Mouse (Mus musculus): ENCODE data around the gene Slc28a1.
"Not testable (repeated sequence)": the region's sequence is repeated elsewhere in the genome, so short reads cannot be mapped to it uniquely, and the experiment has no call there.

The Slc28a1 gene

GRCm38 (mm10) chr7:81124773-81125172 is 10.2 kb downstream of the Slc28a1 start:
- DNase-seq (ENCODE audit: extremely low spot score, low read depth, low spot score): no peak

- no peak for DNase-seq (ENCODE audit: extremely low spot score, low read depth, low spot score)
These were observed 10.9 kb downstream of the Slc28a1 start for GRCm38 (mm10) chr7:81125215-81126175.

GRCm38 (mm10) chr7:81131864-81132263 is 17.3 kb downstream of the Slc28a1 start:
- DNase-seq (ENCODE audit: extremely low spot score, low read depth, low spot score): peak; percentile 58

- DNase-seq (ENCODE audit: extremely low spot score, low read depth, low spot score): no peak
These were observed 18.3 kb downstream of the Slc28a1 start for GRCm38 (mm10) chr7:81132851-81133279.

- DNase-seq (ENCODE audit: extremely low spot score, low read depth, low spot score): no peak
These were observed 18.8 kb downstream of the Slc28a1 start for GRCm38 (mm10) chr7:81133416-81133815.

- no peak for DNase-seq (ENCODE audit: extremely low spot score, low read depth, low spot score)
These were observed 19.3 kb downstream of the Slc28a1 start for GRCm38 (mm10) chr7:81133941-81134340.

GRCm38 (mm10) chr7:81134614-81135067 is 20.0 kb downstream of the Slc28a1 start:
- DNase-seq (ENCODE audit: extremely low spot score, low read depth, low spot score): peak; percentile 61

GRCm38 (mm10) chr7:81137292-81137691 is 22.7 kb downstream of the Slc28a1 start:
- DNase-seq (ENCODE audit: extremely low spot score, low read depth, low spot score): no peak

GRCm38 (mm10) chr7:81139100-81139499 is 24.5 kb downstream of the Slc28a1 start:
- no peak for DNase-seq (ENCODE audit: extremely low spot score, low read depth, low spot score)

GRCm38 (mm10) chr7:81139671-81140404 is 25.2 kb downstream of the Slc28a1 start:
- DNase-seq (ENCODE audit: extremely low spot score, low read depth, low spot score): no peak

GRCm38 (mm10) chr7:81141541-81141940 is 26.9 kb downstream of the Slc28a1 start:
- no peak for DNase-seq (ENCODE audit: extremely low spot score, low read depth, low spot score)

- DNase-seq (ENCODE audit: extremely low spot score, low read depth, low spot score): not testable (repeated sequence)
These were observed 28.5 kb downstream of the Slc28a1 start for GRCm38 (mm10) chr7:81143056-81143455.

- DNase-seq (ENCODE audit: extremely low spot score, low read depth, low spot score): no peak
These were observed 35.2 kb downstream of the Slc28a1 start for GRCm38 (mm10) chr7:81149759-81150158.

- no peak for DNase-seq (ENCODE audit: extremely low spot score, low read depth, low spot score)
These were observed 36.6 kb downstream of the Slc28a1 start for GRCm38 (mm10) chr7:81151216-81151615.

GRCm38 (mm10) chr7:81152306-81152705 is 37.7 kb downstream of the Slc28a1 start:
- DNase-seq (ENCODE audit: extremely low spot score, low read depth, low spot score): no peak

GRCm38 (mm10) chr7:81152826-81153225 is 38.2 kb downstream of the Slc28a1 start:
- DNase-seq (ENCODE audit: extremely low spot score, low read depth, low spot score): no peak

- no peak for DNase-seq (ENCODE audit: extremely low spot score, low read depth, low spot score)
These were observed 38.7 kb downstream of the Slc28a1 start for GRCm38 (mm10) chr7:81153327-81153726.

- DNase-seq (ENCODE audit: extremely low spot score, low read depth, low spot score): not testable (repeated sequence)
These were observed 39.6 kb downstream of the Slc28a1 start for GRCm38 (mm10) chr7:81154244-81154643.

- DNase-seq (ENCODE audit: extremely low spot score, low read depth, low spot score): no peak
These were observed 40.4 kb downstream of the Slc28a1 start for GRCm38 (mm10) chr7:81154960-81155359.

GRCm38 (mm10) chr7:81158933-81159332 is 44.3 kb downstream of the Slc28a1 start:
- DNase-seq (ENCODE audit: extremely low spot score, low read depth, low spot score): no peak

- DNase-seq (ENCODE audit: extremely low spot score, low read depth, low spot score): no peak
These were observed 47.1 kb downstream of the Slc28a1 start for GRCm38 (mm10) chr7:81161666-81162065.

GRCm38 (mm10) chr7:81162345-81162744 is 47.7 kb downstream of the Slc28a1 start:
- peak; percentile 57 for DNase-seq (ENCODE audit: extremely low spot score, low read depth, low spot score)
